Comparison of ENCODE assay signal across 31 mouse cellular contexts in the genomic region with DNA sequence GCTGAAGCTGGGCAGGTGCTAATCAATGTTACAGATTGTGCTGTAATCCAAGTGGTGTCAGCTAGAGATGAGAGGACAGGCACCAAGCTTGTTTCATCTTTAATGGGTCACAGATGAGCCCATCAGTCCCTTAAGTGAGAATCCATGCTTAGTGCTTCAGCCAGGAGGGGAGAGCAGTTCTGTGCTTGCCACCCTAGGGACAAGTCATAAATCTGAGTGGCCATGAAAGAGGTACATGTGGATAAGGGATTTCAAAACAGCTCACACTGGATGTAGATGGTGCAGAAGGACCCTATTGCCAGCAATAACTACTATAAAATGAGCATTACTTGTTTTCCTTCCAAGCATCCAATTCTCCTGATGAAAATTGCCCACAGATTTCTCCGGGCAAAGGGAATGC.
"Had no signal": no experiment of that assay in that cellular context is flagged by ENCODE, and none has a peak within 500 bp of the region (broad histone marks: within the 10 kb centered on the region; RNA-seq: fewer than 3 reads in every experiment).

No protein-coding gene starts in this region.

- DNase-seq: left cerebral cortex, postnatal 4 days; liver; liver, embryonic 13.5 days; liver, postnatal 0 days; lung, adult 18-20 months; lung, adult 2 months; lung, embryonic 14.5 days; lung, postnatal 10 days; lung, postnatal 14 days; lung, postnatal 36 days; midbrain, embryonic 14.5 days had no signal

- H3K27ac ChIP-seq: left cerebral cortex, adult 2 months; limb, embryonic 10.5 days; limb, embryonic 12.5 days; limb, embryonic 13.5 days; limb, embryonic 15.5 days; liver, embryonic 12.5 days; liver, embryonic 13.5 days; liver, embryonic 14.5 days; liver, embryonic 15.5 days; lung, embryonic 15.5 days; macrophage; midbrain, embryonic 10.5 days; midbrain, embryonic 12.5 days; midbrain, embryonic 13.5 days; midbrain, embryonic 15.5 days had no signal

- H3K9me3 ChIP-seq: limb, embryonic 10.5 days; limb, embryonic 12.5 days; limb, embryonic 13.5 days; limb, embryonic 15.5 days; liver, embryonic 12.5 days; liver, embryonic 13.5 days; liver, embryonic 15.5 days; lung, embryonic 15.5 days; megakaryocyte, embryonic 14.5 days; midbrain, embryonic 10.5 days; midbrain, embryonic 12.5 days; midbrain, embryonic 13.5 days; midbrain, embryonic 15.5 days had no signal

- H3K4me1 ChIP-seq: limb, embryonic 12.5 days; limb, embryonic 13.5 days; limb, embryonic 15.5 days; liver, embryonic 12.5 days; liver, embryonic 13.5 days; liver, embryonic 15.5 days had no signal

- H3K4me3 ChIP-seq: left cerebral cortex, adult 2 months; limb, embryonic 10.5 days; limb, embryonic 12.5 days; limb, embryonic 13.5 days; limb, embryonic 15.5 days; liver, embryonic 12.5 days; liver, embryonic 13.5 days; liver, embryonic 15.5 days; lung, embryonic 15.5 days; megakaryocyte, embryonic 14.5 days; midbrain, embryonic 10.5 days; midbrain, embryonic 12.5 days; midbrain, embryonic 13.5 days; midbrain, embryonic 15.5 days; myocyte had no signal

- H3K36me3 ChIP-seq: limb, embryonic 10.5 days; limb, embryonic 12.5 days; limb, embryonic 13.5 days; limb, embryonic 15.5 days; liver, embryonic 12.5 days; liver, embryonic 13.5 days; liver, embryonic 15.5 days; lung, embryonic 15.5 days; midbrain, embryonic 10.5 days; midbrain, embryonic 12.5 days; midbrain, embryonic 13.5 days; midbrain, embryonic 15.5 days had no signal

- H3K27me3 ChIP-seq: limb, embryonic 13.5 days; limb, embryonic 15.5 days; liver, embryonic 12.5 days; liver, embryonic 13.5 days; liver, embryonic 15.5 days; lung, embryonic 15.5 days; midbrain, embryonic 12.5 days; midbrain, embryonic 13.5 days; midbrain, embryonic 15.5 days had no signal

- H3K9ac ChIP-seq: limb, embryonic 12.5 days; limb, embryonic 13.5 days; limb, embryonic 15.5 days; liver, embryonic 12.5 days; liver, embryonic 13.5 days; liver, embryonic 14.5 days; liver, embryonic 15.5 days; liver, postnatal 0 days; lung, embryonic 14.5 days; lung, embryonic 15.5 days; midbrain, embryonic 12.5 days; midbrain, embryonic 13.5 days; midbrain, embryonic 15.5 days had no signal

- ATAC-seq: liver, embryonic 12.5 days; liver, postnatal 0 days; lung, postnatal 0 days; midbrain, embryonic 13.5 days; midbrain, embryonic 15.5 days; midbrain, embryonic 16.5 days had no signal

- H3K4me2 ChIP-seq: limb, embryonic 12.5 days; limb, embryonic 13.5 days; limb, embryonic 15.5 days; liver, embryonic 11.5 days; liver, embryonic 12.5 days; liver, embryonic 13.5 days; liver, embryonic 15.5 days; lung, embryonic 14.5 days; lung, embryonic 15.5 days; midbrain, embryonic 11.5 days; midbrain, embryonic 12.5 days; midbrain, embryonic 13.5 days; midbrain, embryonic 15.5 days had no signal
